Mouse (Mus musculus) kidney, embryonic 14.5 days (tissue): ENCODE measurements around the gene Rplp1. TPM values are rescaled to one million over a fixed set of nuclear protein-coding genes. Genes with fewer than 3 reads are reported as not detected.
A peak's percentile ranks its signal among the peaks of the same experiment; 100 is the strongest.

Experiments used
- ATAC-seq: fragments of 200-750 bp; cut with Nextera tagmentation; 2 replicates; pipeline ENCODE4 v1.8.0; 2017; ENCODE audit warnings: moderate number of reproducible peaks, mild to moderate bottlenecking, moderate TSS enrichment, moderate library complexity; ENCODE audit not compliant: low FRiP score, low TSS enrichment
- H3K27ac ChIP-seq: fragments of 300-500 bp; sonication (generic); 2 replicates; pipeline ENCODE4 v1.5.1; 2014; ENCODE audit warnings: low read depth, mild to moderate bottlenecking, low read length, moderate library complexity, mixed read lengths
- H3K27me3 ChIP-seq: fragments of 300-500 bp; sonication (generic); 2 replicates; pipeline ENCODE4 v1.6.1; 2014; ENCODE audit warnings: mild to moderate bottlenecking, low read length; ENCODE audit not compliant: control insufficient read depth, insufficient read depth
- H3K36me3 ChIP-seq: fragments of 300-500 bp; sonication (generic); 2 replicates; pipeline ENCODE4 v1.6.1; 2014; ENCODE audit warnings: low read length, mixed read lengths; ENCODE audit not compliant: control insufficient read depth, insufficient read depth
- H3K4me1 ChIP-seq: fragments of 300-500 bp; sonication (generic); 2 replicates; pipeline ENCODE4 v1.6.1; 2014; ENCODE audit warnings: low read length, mixed read lengths; ENCODE audit not compliant: control insufficient read depth, insufficient read depth
- H3K4me2 ChIP-seq: fragments of 300-500 bp; sonication (generic); replicated peaks from 2 replicates; pipeline ENCODE4 v1.6.1; 2014; ENCODE audit warnings: low read depth, mild to moderate bottlenecking, low read length
- H3K4me3 ChIP-seq: fragments of 300-500 bp; sonication (generic); 2 replicates; pipeline ENCODE4 v1.5.1; 2014; ENCODE audit warnings: mild to moderate bottlenecking, low read length
- H3K9ac ChIP-seq: fragments of 300-500 bp; sonication (generic); 2 replicates; pipeline ENCODE4 v1.6.1; 2014; ENCODE audit warnings: low read depth, mild to moderate bottlenecking, low read length, moderate library complexity
- H3K9me3 ChIP-seq: fragments of 300-500 bp; sonication (generic); 2 replicates; pipeline ENCODE4 v1.6.1; 2016; ENCODE audit warnings: low read length; ENCODE audit not compliant: control insufficient read depth
- WGBS: fragments of 180-500 bp; shearing (Covaris S2); extraction: QIAGEN DNeasy Blood & Tissue Kit; methylation state at CpG from one replicate; pipeline ENCODE4 v1.1.7; 2014; 5-methylcytosine and 5-hydroxymethylcytosine counted together
- polyA plus RNA-seq: library from polyadenylated mRNA; unstranded; fragments of >200 nt; fragmentation: Nextera tagmentation; extraction: Ambion mirVana; gene quantifications from 2 replicates; pipeline ENCODE4 v1.2.1, GENCODE M21; 2014

Rplp1 gene
- polyA plus RNA-seq, 1 experiment from 2014 or later, result 1,603 TPM

GRCm38 (mm10) chr9:61917436-61917835 lies 3.1 kb upstream of the Rplp1 start:
- H3K4me1 ChIP-seq, result peaks cover 4% of the 10 kb centered on the region; the same call in 1 of the 2 replicates
- H3K4me3 ChIP-seq, result no peak overlapping the region
- H3K9ac ChIP-seq, result no peak overlapping the region
- H3K4me2 ChIP-seq, result no peak overlapping the region
- peaks cover 68% of the 10 kb centered on the region for H3K36me3 ChIP-seq
- 91% methylated on average over 6 of the region's 6 CpGs for WGBS
- no peaks in the 10 kb centered on the region for H3K27me3 ChIP-seq
- no peak for ATAC-seq
- no peaks in the 10 kb centered on the region for H3K9me3 ChIP-seq
- H3K27ac ChIP-seq, result no peak overlapping the region

GRCm38 (mm10) chr9:61916986-61917385 lies 2.6 kb upstream of the Rplp1 start:
- Histone ChIP-seq H3K27me3 (no peaks in the 10 kb centered on the region), H3K9me3 (no peaks in the 10 kb centered on the region), H3K4me2 (no peak overlapping the region), H3K4me3 (no peak overlapping the region), H3K27ac (no peak overlapping the region), H3K36me3 (peaks cover 68% of the 10 kb centered on the region), H3K9ac (no peak overlapping the region), H3K4me1 (peaks cover 4% of the 10 kb centered on the region; the same call in 1 of the 2 replicates)
- WGBS, result 88% methylated on average over 3 of the region's 3 CpGs
- ATAC-seq, result no peak

DNA sequence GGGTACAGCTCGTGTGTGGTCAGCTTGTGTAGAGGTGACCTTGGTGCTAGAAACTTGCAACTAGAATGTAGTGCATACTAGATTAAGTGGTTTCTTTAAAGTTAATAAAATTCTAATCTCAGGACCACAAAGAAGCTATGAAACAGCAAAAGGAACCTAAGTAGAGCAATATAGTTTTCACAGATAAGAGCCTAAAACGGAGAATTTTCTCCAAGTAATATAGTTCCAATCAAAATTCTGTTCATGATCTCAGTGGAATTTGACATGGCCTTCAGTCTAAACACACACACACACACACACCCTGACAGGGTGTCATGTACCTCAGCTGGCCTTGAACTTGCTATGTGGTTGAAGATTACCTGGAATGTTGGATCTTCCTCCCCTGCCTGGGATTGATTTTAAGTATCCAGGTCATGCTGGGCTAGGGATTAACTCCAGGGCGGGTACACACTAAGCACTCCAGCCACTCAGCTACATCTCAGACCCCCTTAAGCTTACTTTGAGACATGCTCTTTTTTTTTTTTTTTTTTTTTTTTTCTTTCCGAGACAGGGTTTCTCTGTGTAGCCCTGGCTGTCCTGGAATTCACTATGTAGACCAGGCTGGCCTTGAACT lies 1.2 kb upstream of the Rplp1 start:
- H3K36me3 ChIP-seq, result peaks cover 62% of the 10 kb centered on the region
- no peak for ATAC-seq
- no peaks in the 10 kb centered on the region for H3K9me3 ChIP-seq

GRCm38 (mm10) chr9:61914917-61915300 lies 567 bp upstream of the Rplp1 start:
- Histone ChIP-seq H3K4me2 (peak overlapping the region; percentile 72), H3K4me3 (peak overlapping the region; percentile 83), H3K4me1 (peaks cover 4% of the 10 kb centered on the region; the same call in 1 of the 2 replicates), H3K9ac (peak overlapping the region; percentile 64), H3K27me3 (no peaks in the 10 kb centered on the region), H3K27ac (peak overlapping the region; percentile 96), H3K36me3 (peaks cover 56% of the 10 kb centered on the region), H3K9me3 (no peaks in the 10 kb centered on the region)
- WGBS, result 2% methylated on average over 13 of the region's 13 CpGs
- no peak for ATAC-seq

More for the DNA sequence above, 1.2 kb upstream of the Rplp1 start:
- peak overlapping the region; percentile 72 for H3K4me2 ChIP-seq
- peak overlapping the region; percentile 96; the same call in 1 of the 2 replicates for H3K27ac ChIP-seq
- peak overlapping the region; percentile 83; the same call in 1 of the 2 replicates for H3K4me3 ChIP-seq
- no peaks in the 10 kb centered on the region for H3K27me3 ChIP-seq
- WGBS, result 47% methylated on average over 3 of the region's 4 CpGs
- H3K9ac ChIP-seq, result peak overlapping the region; percentile 64; the same call in 1 of the 2 replicates
- H3K4me1 ChIP-seq, result peaks cover 4% of the 10 kb centered on the region; the same call in 1 of the 2 replicates

- WGBS, result 65% methylated on average over 6 of the region's 6 CpGs
- no peak overlapping the region for H3K9ac ChIP-seq
- H3K4me1 ChIP-seq, result peaks cover 4% of the 10 kb centered on the region; the same call in 1 of the 2 replicates
- no peak for ATAC-seq
- no peak overlapping the region for H3K27ac ChIP-seq
- H3K9me3 ChIP-seq, result no peaks in the 10 kb centered on the region
- H3K4me3 ChIP-seq, result no peak overlapping the region
- no peaks in the 10 kb centered on the region for H3K27me3 ChIP-seq
- no peak overlapping the region for H3K4me2 ChIP-seq
- peaks cover 26% of the 10 kb centered on the region for H3K36me3 ChIP-seq
These were observed 2.8 kb downstream of the Rplp1 start for GRCm38 (mm10) chr9:61911300-61912128.

- Histone ChIP-seq H3K4me1 (peaks cover 4% of the 10 kb centered on the region; the same call in 1 of the 2 replicates), H3K4me2 (no peak overlapping the region), H3K9ac (no peak overlapping the region), H3K4me3 (no peak overlapping the region), H3K27me3 (no peaks in the 10 kb centered on the region), H3K36me3 (peaks cover 24% of the 10 kb centered on the region), H3K9me3 (no peaks in the 10 kb centered on the region), H3K27ac (no peak overlapping the region)
- 46% methylated on average over 20 of the region's 20 CpGs for WGBS
- no peak for ATAC-seq
These were observed 3.7 kb downstream of the Rplp1 start for GRCm38 (mm10) chr9:61910526-61911256.

DNA sequence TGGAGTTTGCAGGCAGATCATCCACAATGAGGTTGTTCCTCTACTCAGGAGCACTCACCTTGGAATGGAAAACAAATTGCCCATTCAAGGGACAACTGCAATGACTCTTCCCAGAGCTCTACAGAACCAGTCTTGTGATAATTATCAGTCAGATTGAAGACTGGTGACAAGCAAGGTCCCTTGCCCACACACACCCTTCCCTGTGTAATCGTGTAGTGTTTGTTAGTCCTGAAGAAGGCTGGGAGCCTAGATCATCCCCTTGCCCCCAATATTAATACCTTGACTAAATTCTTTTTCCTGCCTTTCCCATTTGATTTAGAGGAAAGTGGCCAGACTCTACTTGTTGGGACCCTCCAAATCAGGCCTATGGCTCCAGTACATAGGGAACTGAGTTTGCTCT lies 4.7 kb downstream of the Rplp1 start:
- H3K9me3 ChIP-seq, result no peaks in the 10 kb centered on the region
- ATAC-seq, result no peak
- WGBS, result 93% methylated on average over 1 of the region's 1 CpGs

GRCm38 (mm10) chr9:61908832-61909407 lies 5.4 kb downstream of the Rplp1 start:
- H3K9me3 ChIP-seq, result no peaks in the 10 kb centered on the region
- peaks cover 9% of the 10 kb centered on the region; the same call in 1 of the 2 replicates for H3K4me1 ChIP-seq
- no peak overlapping the region for H3K4me2 ChIP-seq
- H3K27me3 ChIP-seq, result no peaks in the 10 kb centered on the region
- H3K4me3 ChIP-seq, result no peak overlapping the region
- no peak for ATAC-seq
- no peak overlapping the region for H3K9ac ChIP-seq
- no peak overlapping the region for H3K27ac ChIP-seq
- H3K36me3 ChIP-seq, result peaks cover 24% of the 10 kb centered on the region
- WGBS, result 85% methylated on average over 11 of the region's 11 CpGs

More for the DNA sequence above, 4.7 kb downstream of the Rplp1 start:
- 0 out of 2 replicates have a peak, but pooled peaks cover 2% of the 10 kb centered on the region for H3K4me1 ChIP-seq
- H3K9ac ChIP-seq, result no peak overlapping the region
- H3K36me3 ChIP-seq, result peaks cover 24% of the 10 kb centered on the region
- no peaks in the 10 kb centered on the region for H3K27me3 ChIP-seq
- no peak overlapping the region for H3K4me2 ChIP-seq
- H3K27ac ChIP-seq, result no peak overlapping the region
- H3K4me3 ChIP-seq, result no peak overlapping the region
